Mouse (Mus musculus): ENCODE data around the gene Asb14.
"Not testable (repeated sequence)": the region's sequence is repeated elsewhere in the genome, so short reads cannot be mapped to it uniquely, and the experiment has no call there.

Gene Asb14

GRCm38 (mm10) chr14:26894392-26894791 lies at the start of gene Asb14:
TSS of gene Asb14 (plus strand) at chr14:26894557.
- in situ Hi-C loops (cut with MboI, MseI): no loop called here

- in situ Hi-C loops (cut with MboI, MseI): no loop called here
Measured at GRCm38 (mm10) chr14:26853053-26853452, 41.3 kb upstream of the Asb14 start.

- in situ Hi-C loops (cut with MboI, MseI): no loop called here
Measured at GRCm38 (mm10) chr14:26854066-26854465, 40.3 kb upstream of the Asb14 start.

- in situ Hi-C loops (cut with MboI, MseI): no loop called here
Measured at GRCm38 (mm10) chr14:26858364-26858763, 36.0 kb upstream of the Asb14 start.

GRCm38 (mm10) chr14:26859024-26859423 lies 35.3 kb upstream of the Asb14 start:
- in situ Hi-C loops (cut with MboI, MseI): no loop called here

- in situ Hi-C loops (cut with MboI, MseI): no loop called here
Measured at GRCm38 (mm10) chr14:26867356-26867755, 27.0 kb upstream of the Asb14 start.

- in situ Hi-C loops (cut with MboI, MseI): no loop called here
Measured at GRCm38 (mm10) chr14:26868299-26868698, 26.1 kb upstream of the Asb14 start.

GRCm38 (mm10) chr14:26878756-26879155 lies 15.6 kb upstream of the Asb14 start:
- in situ Hi-C loops (cut with MboI, MseI): no loop called here

GRCm38 (mm10) chr14:26879976-26880375 lies 14.4 kb upstream of the Asb14 start:
- in situ Hi-C loops (cut with MboI, MseI): no loop called here

GRCm38 (mm10) chr14:26881700-26882099 lies 12.7 kb upstream of the Asb14 start:
- in situ Hi-C loops (cut with MboI, MseI): no loop called here

- in situ Hi-C loops (cut with MboI, MseI): no loop called here
Measured at GRCm38 (mm10) chr14:26887244-26887643, 7.1 kb upstream of the Asb14 start.

GRCm38 (mm10) chr14:26890777-26891176 lies 3.6 kb upstream of the Asb14 start:
- in situ Hi-C loops (cut with MboI, MseI): no loop called here

GRCm38 (mm10) chr14:26899490-26899889 lies 5.1 kb downstream of the Asb14 start:
- in situ Hi-C loops (cut with MboI, MseI): no loop called here

GRCm38 (mm10) chr14:26900893-26901292 lies 6.5 kb downstream of the Asb14 start:
- in situ Hi-C loops (cut with MboI, MseI): no loop called here

GRCm38 (mm10) chr14:26907401-26907800 lies 13.0 kb downstream of the Asb14 start:
- in situ Hi-C loops (cut with MboI, MseI): no loop called here

- in situ Hi-C loops (cut with MboI, MseI): not testable (repeated sequence)
Measured at GRCm38 (mm10) chr14:26910461-26910860, 16.1 kb downstream of the Asb14 start.

GRCm38 (mm10) chr14:26911201-26911600 lies 16.8 kb downstream of the Asb14 start:
- in situ Hi-C loops (cut with MboI, MseI): no loop called here

GRCm38 (mm10) chr14:26911826-26912225 lies 17.5 kb downstream of the Asb14 start:
- in situ Hi-C loops (cut with MboI, MseI): no loop called here

GRCm38 (mm10) chr14:26913681-26914268 lies 19.4 kb downstream of the Asb14 start:
- in situ Hi-C loops (cut with MboI, MseI): no loop called here

- in situ Hi-C loops (cut with MboI, MseI): no loop called here
Measured at GRCm38 (mm10) chr14:26919310-26919709, 25.0 kb downstream of the Asb14 start.

GRCm38 (mm10) chr14:26923702-26924421 lies 29.5 kb downstream of the Asb14 start:
- in situ Hi-C loops (cut with MboI, MseI): no loop called here

GRCm38 (mm10) chr14:26934891-26935290 lies 40.5 kb downstream of the Asb14 start:
- in situ Hi-C loops (cut with MboI, MseI): no loop called here

GRCm38 (mm10) chr14:26935558-26935957 lies 41.2 kb downstream of the Asb14 start:
- in situ Hi-C loops (cut with MboI, MseI): no loop called here
